Mouse (Mus musculus) midbrain, embryonic 16.5 days (tissue): ENCODE results near the gene Cbs. TPM values are rescaled to one million over a fixed set of nuclear protein-coding genes. Genes with fewer than 3 reads are reported as not detected.

ENCODE experiments used
- ATAC-seq: fragments of 200-750 bp; cut with Nextera tagmentation; 2 replicates; pipeline ENCODE4 v1.8.0; 2017; ENCODE audit warnings: moderate TSS enrichment
- H3K27ac ChIP-seq: fragments of 300-500 bp; sonication (generic); 2 replicates; pipeline ENCODE4 v1.5.1; 2014; ENCODE audit warnings: mild to moderate bottlenecking, low read length, mixed read lengths
- H3K27me3 ChIP-seq: fragments of 300-500 bp; sonication (generic); 2 replicates; pipeline ENCODE4 v1.6.1; 2014; ENCODE audit warnings: low read depth, low read length, mixed read lengths; ENCODE audit not compliant: control insufficient read depth, insufficient read depth
- H3K36me3 ChIP-seq: fragments of 300-500 bp; sonication (generic); 2 replicates; pipeline ENCODE4 v1.6.1; 2014; ENCODE audit warnings: mild to moderate bottlenecking, low read length, moderate library complexity, mixed read lengths; ENCODE audit not compliant: control insufficient read depth, insufficient read depth
- H3K4me1 ChIP-seq: fragments of 300-500 bp; sonication (generic); 2 replicates; pipeline ENCODE4 v1.6.1; 2014; ENCODE audit warnings: mild to moderate bottlenecking, low read length, mixed read lengths; ENCODE audit not compliant: control insufficient read depth, insufficient read depth
- H3K4me2 ChIP-seq: fragments of 300-500 bp; sonication (generic); 2 replicates; pipeline ENCODE4 v1.6.1; 2014; ENCODE audit warnings: mild to moderate bottlenecking, low read length, mixed read lengths
- H3K4me3 ChIP-seq: fragments of 300-500 bp; sonication (generic); 2 replicates; pipeline ENCODE4 v1.5.1; 2014; ENCODE audit warnings: low read depth, mild to moderate bottlenecking, low read length, moderate library complexity, mixed read lengths
- H3K9ac ChIP-seq: fragments of 300-500 bp; sonication (generic); 2 replicates; pipeline ENCODE4 v1.6.1; 2014; ENCODE audit warnings: low read depth, low read length, mixed read lengths
- H3K9me3 ChIP-seq: fragments of 300-500 bp; sonication (generic); replicated peaks from 2 replicates; pipeline ENCODE4 v1.6.1; 2014; ENCODE audit warnings: mild to moderate bottlenecking, low read length, mixed read lengths; ENCODE audit not compliant: control insufficient read depth, poor library complexity, severe bottlenecking
- WGBS: fragments of 180-500 bp; shearing (Covaris S2); extraction: QIAGEN DNeasy Blood & Tissue Kit; methylation state at CpG from one replicate; pipeline ENCODE4 v1.1.7; 2014; 5-methylcytosine and 5-hydroxymethylcytosine counted together
- polyA plus RNA-seq: library from polyadenylated mRNA; unstranded; fragments of >200 nt; fragmentation: Nextera tagmentation; extraction: Ambion mirVana; gene quantifications from 2 replicates; pipeline ENCODE4 v1.2.1, GENCODE M21; 2015

Cbs gene
- 4.9 and 8.9 TPM in 2 replicates for polyA plus RNA-seq

- Histone ChIP-seq H3K4me2 (peak within 1 kb of the TSS; percentile 98), H3K9me3 (no peaks in the 10 kb centered on the region), H3K4me3 (peak within 1 kb of the TSS; percentile 47), H3K36me3 (no peaks in the 10 kb centered on the region), H3K27me3 (peaks cover 9% of the 10 kb centered on the region), H3K9ac (peak within 1 kb of the TSS; percentile 60), H3K4me1 (peaks cover 9% of the 10 kb centered on the region; the same call in 1 of the 2 replicates), H3K27ac (peak within 1 kb of the TSS; percentile 8)
- peak; percentile 87 for ATAC-seq
- 2% methylated on average over 60 of the region's 61 CpGs for WGBS
Measured at GRCm38 (mm10) chr17:31636942-31637811, at the start of gene Cbs. TSS of gene Cbs (minus strand) at chr17:31637238.

GRCm38 (mm10) chr17:31686225-31686564 is 49.2 kb upstream of the Cbs start:
- Histone ChIP-seq H3K4me2 (no peak overlapping the region), H3K27me3 (no peaks in the 10 kb centered on the region), H3K4me1 (peaks cover 9% of the 10 kb centered on the region), H3K27ac (peak overlapping the region; percentile 65), H3K9ac (peak overlapping the region; percentile 35), H3K9me3 (no peaks in the 10 kb centered on the region), H3K36me3 (no peaks in the 10 kb centered on the region), H3K4me3 (no peak overlapping the region)
- 35% methylated on average over 3 of the region's 3 CpGs for WGBS
- peak; percentile 44; the same call in 1 of the 2 replicates for ATAC-seq

- H3K27me3 ChIP-seq = no peaks in the 10 kb centered on the region
- peak overlapping the region; percentile 26; the same call in 1 of the 2 replicates for H3K4me2 ChIP-seq
- H3K4me3 ChIP-seq = no peak overlapping the region
- H3K36me3 ChIP-seq = no peaks in the 10 kb centered on the region
- H3K9ac ChIP-seq = peak overlapping the region; percentile 35
- 14% methylated on average over 17 of the region's 17 CpGs for WGBS
- H3K9me3 ChIP-seq = no peaks in the 10 kb centered on the region
- H3K27ac ChIP-seq = peak overlapping the region; percentile 65
- ATAC-seq = peak; percentile 87
- peaks cover 9% of the 10 kb centered on the region for H3K4me1 ChIP-seq
Measured at GRCm38 (mm10) chr17:31685514-31686224, 48.6 kb upstream of the Cbs start.

- Histone ChIP-seq H3K9ac (no peak overlapping the region), H3K9me3 (no peaks in the 10 kb centered on the region), H3K4me2 (no peak overlapping the region), H3K27me3 (no peaks in the 10 kb centered on the region), H3K27ac (no peak overlapping the region), H3K4me1 (no peaks in the 10 kb centered on the region), H3K4me3 (no peak overlapping the region), H3K36me3 (no peaks in the 10 kb centered on the region)
- WGBS = 83% methylated on average over 2 of the region's 2 CpGs
- no peak for ATAC-seq
Measured at GRCm38 (mm10) chr17:31680450-31680849, 43.4 kb upstream of the Cbs start.

DNA sequence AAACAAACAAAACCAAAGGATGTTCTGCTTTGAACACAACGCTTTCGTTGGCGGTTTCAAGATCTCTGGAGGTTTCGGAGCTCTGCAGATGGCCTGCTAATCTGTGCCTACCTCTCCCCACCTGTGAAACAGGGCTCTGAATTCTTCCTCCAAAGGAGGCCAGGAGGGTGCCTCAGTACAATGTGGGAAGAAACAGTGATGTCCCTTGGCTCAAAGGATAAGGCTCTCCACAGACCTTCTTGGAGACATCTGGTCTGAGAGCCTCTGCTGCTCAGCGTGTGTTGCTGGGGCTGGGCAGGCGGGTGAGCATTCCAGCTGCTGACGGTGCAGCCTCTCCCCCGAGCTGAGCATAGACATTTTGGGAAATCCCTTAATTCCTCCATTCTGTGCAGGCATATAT is 40.5 kb upstream of the Cbs start, which contains the start of gene Cryaa:
TSS of gene Cryaa (plus strand) at position 301 of the 400 bp plus-strand sequence.
- ATAC-seq = no peak
- Histone ChIP-seq H3K27me3 (no peaks in the 10 kb centered on the region), H3K4me3 (no peak within 1 kb of the TSS), H3K4me2 (no peak within 1 kb of the TSS), H3K27ac (no peak within 1 kb of the TSS), H3K4me1 (no peaks in the 10 kb centered on the region), H3K9me3 (no peaks in the 10 kb centered on the region), H3K36me3 (no peaks in the 10 kb centered on the region), H3K9ac (no peak within 1 kb of the TSS)
- 80% methylated on average over 8 of the region's 8 CpGs for WGBS

GRCm38 (mm10) chr17:31674426-31674825 is 37.4 kb upstream of the Cbs start:
- Histone ChIP-seq H3K36me3 (no peaks in the 10 kb centered on the region), H3K4me2 (no peak overlapping the region), H3K9me3 (no peaks in the 10 kb centered on the region), H3K4me1 (no peaks in the 10 kb centered on the region), H3K27ac (no peak overlapping the region), H3K9ac (no peak overlapping the region), H3K4me3 (no peak overlapping the region), H3K27me3 (no peaks in the 10 kb centered on the region)
- 88% methylated on average over 1 of the region's 1 CpGs for WGBS
- ATAC-seq = no peak

DNA sequence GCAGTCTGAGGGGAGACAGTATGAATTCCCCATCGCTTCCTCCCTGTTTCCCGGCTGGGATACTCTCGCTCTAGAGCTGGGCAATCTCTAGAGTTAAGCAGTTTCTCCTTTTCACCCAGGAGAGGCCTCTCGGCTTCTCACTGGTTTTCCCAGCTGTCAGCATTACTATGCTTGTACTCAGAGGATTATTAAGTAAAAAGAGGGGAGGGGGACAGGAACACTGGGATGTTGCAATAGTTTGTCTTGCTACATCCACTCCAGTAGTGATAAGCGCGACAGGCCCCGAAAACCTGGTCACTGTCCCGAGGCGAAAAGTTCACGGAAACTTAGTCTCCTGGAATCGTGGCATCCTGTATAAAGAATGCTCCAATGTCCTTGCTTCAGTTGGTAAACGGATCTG is 35.2 kb upstream of the Cbs start:
- H3K9ac ChIP-seq = no peak overlapping the region
- no peak overlapping the region for H3K4me2 ChIP-seq
- no peaks in the 10 kb centered on the region for H3K9me3 ChIP-seq
- no peak overlapping the region for H3K4me3 ChIP-seq
- no peak overlapping the region for H3K27ac ChIP-seq
- no peaks in the 10 kb centered on the region for H3K36me3 ChIP-seq
- no peaks in the 10 kb centered on the region for H3K4me1 ChIP-seq
- no peak for ATAC-seq
- H3K27me3 ChIP-seq = no peaks in the 10 kb centered on the region
- 89% methylated on average over 12 of the region's 12 CpGs for WGBS

DNA sequence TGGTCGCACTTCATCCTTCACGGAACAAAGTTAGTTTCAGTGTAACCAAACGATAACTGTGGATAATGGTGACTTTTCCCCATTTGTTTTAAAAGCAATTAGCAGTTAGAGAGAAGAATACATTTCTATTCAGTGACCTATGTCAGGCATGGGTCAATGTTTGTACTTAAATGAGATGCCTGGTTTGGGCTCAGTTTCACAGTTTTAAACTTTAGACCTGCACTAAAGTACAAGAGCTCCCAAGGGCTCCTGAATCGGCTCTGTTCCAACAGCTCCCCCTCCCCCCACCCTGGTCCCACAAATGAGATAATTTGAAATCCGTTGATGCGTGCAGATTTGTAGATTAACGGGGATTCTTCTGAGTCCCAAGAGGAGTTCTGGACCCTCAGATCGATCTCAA is 34.7 kb upstream of the Cbs start:
- Histone ChIP-seq H3K9ac (no peak overlapping the region), H3K36me3 (no peaks in the 10 kb centered on the region), H3K9me3 (no peaks in the 10 kb centered on the region), H3K4me2 (no peak overlapping the region), H3K4me1 (no peaks in the 10 kb centered on the region), H3K27ac (no peak overlapping the region), H3K4me3 (no peak overlapping the region), H3K27me3 (no peaks in the 10 kb centered on the region)
- WGBS = 61% methylated on average over 8 of the region's 8 CpGs
- no peak for ATAC-seq

GRCm38 (mm10) chr17:31670163-31670562 is 33.1 kb upstream of the Cbs start:
- WGBS = 11% methylated on average over 11 of the region's 11 CpGs

More at GRCm38 (mm10) chr17:31670163-31670562, 33.1 kb upstream of the Cbs start:
- Histone ChIP-seq H3K9ac (no peak overlapping the region), H3K9me3 (no peaks in the 10 kb centered on the region), H3K27me3 (no peaks in the 10 kb centered on the region), H3K4me1 (no peaks in the 10 kb centered on the region), H3K27ac (no peak overlapping the region), H3K4me3 (no peak overlapping the region), H3K4me2 (no peak overlapping the region), H3K36me3 (no peaks in the 10 kb centered on the region)
- ATAC-seq = no peak
